Mouse (Mus musculus) thymus, postnatal 36 days (tissue): Measurements from ENCODE around the gene Nradd.

Source experiments
- DNase-seq, 2 experiments: peaks; one replicate each; pipeline ENCODE4 v3.0.0; 2022; ENCODE audit warnings: mixed read lengths in 2 of 2

Gene Nradd

DNA sequence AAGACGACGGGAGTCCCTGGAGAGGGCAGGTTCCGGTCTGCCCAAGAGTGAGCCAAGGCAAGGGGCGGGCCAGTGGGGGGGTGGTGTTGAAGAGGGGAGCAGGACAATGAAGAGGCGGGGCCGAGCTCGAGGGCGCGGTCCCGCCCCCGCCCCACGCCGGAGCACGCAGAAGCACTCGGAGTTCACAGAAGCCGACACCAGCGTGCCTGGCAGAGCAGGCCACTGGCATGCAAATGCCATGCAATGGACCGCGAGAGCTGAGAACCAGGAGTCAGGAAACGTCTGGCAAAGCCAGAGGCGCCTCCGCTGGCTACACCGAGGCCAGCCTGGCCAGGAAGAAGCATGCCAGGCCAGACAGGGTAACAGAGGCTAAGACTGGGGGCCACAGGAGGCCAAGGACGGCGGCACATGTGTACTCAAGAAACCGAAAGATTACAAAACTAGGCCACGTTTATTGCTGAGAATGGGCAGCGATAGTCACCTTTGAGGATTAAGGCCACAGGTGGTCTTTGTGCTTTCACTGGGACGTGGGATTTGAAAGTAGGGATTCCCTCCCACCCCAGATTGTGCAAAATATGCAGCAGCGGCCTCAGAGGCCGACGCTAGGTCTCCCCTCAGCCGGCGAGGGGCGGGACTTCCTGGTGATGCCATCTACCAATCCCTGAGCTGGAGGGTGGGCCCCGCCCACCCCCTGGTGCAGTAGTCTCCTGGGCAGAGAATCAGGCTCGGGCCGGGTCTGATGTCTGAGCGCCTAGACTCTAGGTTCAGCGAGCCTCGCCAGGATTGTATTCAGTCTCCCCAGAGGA is at the start of gene Nradd:
Gene Nradd (minus strand): TSS at position 92 of the 806 bp plus-strand sequence.
- peak in 1 of 2 experiments; percentile 38 for DNase-seq

DNA sequence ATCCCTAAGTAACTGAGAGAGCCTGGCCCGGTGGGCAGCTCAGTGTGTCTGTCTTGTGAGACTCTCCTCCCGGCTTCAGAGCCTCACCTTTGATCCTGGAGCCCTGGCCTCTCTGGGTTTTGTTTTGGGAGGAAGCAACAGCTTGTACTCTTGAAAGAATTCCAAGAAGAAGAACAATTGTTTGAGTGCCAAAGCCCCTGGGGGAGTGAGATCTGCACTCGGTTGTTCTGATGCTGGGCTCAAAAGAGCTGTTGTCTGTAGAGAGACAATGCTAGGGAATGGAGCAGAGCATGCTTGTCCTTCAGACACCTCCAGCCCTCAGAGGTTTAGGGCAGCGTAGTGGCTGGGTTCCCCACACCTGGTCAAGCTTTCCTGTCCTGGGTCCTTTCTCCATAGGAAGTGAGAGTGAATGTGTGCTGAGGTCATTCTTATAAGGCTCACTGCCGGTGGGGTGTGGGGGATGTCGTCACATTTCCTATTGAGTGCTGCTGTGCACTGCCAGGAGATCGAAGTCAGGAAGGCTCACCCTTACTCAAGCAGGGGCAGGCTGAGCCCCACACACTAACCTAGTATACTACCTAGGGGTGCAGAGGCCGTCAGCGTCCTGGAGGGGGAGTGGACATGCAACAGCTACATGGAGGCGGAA is 49.0 kb upstream of the Nradd start:
- DNase-seq = no peak

GRCm38 (mm10) chr9:110672462-110673106 is 48.3 kb upstream of the Nradd start:
- peak; percentile 38 to 40 for DNase-seq

DNA sequence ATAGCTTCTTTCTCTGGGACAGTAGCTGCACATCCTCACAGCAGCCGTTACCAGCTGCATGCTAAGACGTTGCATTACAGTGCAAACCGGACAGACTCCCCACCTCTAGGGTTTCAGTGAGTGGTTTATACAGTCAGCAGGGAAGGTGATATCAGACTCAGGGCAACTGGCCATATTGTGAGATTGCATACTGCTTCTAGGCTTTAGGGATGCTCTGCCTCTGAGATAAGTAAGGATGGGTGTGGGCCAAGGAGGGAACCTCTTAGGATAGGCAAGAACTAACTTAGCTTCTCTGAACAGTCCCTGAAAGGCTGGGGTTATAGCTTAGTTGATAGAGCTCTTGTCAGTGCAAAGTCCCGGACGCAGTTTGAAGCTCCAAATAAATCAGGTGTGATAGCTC is 45.5 kb upstream of the Nradd start:
- no peak for DNase-seq

GRCm38 (mm10) chr9:110668601-110669293 is 44.5 kb upstream of the Nradd start:
- DNase-seq = no peak

DNA sequence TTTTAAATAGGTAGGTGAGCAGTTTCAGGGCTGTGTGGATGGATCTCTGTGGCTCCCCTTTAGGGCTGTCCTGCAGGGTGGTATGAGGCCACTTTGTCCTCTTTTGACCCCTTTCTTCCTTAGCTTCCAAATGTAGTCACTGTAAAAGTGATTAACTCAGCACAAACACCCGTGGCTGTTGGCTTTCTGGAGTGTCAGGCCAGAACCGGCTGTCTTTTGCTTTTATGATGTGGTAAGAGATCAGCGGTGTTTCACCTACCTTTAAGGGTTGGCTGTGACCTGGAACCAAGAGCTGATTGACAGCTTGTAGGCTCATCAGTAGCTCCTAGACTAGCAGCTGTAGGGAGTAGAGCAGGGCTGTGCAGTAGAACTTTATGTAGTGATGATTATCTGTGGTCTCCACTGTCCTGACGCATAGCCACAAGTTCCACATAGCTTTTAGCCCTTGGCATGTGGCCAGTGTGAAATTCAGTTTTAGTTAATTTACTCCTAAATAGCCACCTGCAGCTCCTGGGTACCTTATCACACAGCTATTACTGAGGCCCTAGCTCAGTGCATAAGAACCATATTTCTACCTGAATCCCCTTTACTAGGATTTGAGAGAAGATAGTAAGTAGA is 43.1 kb upstream of the Nradd start:
- no peak for DNase-seq

DNA sequence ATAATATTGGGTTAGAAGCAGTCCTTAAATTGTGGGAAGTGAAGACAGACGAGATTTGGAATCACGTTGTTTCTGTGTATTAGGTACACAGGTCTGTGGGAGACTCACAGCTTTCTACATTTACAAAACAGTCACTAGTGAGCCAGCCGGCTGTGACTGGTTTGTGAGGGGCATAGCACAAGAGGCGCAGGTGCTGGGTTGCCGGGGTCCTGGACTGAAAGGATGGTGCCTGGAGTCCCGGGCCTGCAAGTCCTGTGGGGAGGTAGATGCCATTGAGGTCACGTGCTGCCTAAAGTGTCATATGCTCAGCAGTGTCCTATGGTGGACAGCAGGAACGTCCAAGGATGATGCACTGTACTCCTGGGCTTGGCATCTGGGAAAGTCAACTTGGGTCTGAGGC is 42.1 kb upstream of the Nradd start:
- DNase-seq = no peak

DNA sequence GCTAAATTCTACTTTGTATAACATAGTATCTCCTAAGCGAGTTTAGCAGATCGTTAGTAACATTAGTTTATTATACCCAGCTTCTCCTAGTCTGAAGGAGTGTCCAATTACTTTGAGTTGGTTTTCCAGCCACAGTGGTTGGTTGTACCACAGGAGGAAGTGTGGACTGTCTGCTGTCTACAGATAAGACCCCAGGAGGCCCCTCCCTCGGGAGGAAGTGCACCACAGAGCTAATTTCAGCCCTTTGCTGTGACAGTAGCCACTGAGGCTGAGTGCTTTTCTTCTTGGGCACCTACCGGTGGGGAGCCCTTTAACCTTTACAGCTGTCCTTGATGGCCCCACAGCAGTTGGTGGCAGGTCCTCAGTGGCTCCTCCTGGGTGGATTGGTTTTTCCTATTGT is 41.7 kb upstream of the Nradd start:
- no peak for DNase-seq

- DNase-seq = no peak
Observed at GRCm38 (mm10) chr9:110662844-110663243, 38.6 kb upstream of the Nradd start.

DNA sequence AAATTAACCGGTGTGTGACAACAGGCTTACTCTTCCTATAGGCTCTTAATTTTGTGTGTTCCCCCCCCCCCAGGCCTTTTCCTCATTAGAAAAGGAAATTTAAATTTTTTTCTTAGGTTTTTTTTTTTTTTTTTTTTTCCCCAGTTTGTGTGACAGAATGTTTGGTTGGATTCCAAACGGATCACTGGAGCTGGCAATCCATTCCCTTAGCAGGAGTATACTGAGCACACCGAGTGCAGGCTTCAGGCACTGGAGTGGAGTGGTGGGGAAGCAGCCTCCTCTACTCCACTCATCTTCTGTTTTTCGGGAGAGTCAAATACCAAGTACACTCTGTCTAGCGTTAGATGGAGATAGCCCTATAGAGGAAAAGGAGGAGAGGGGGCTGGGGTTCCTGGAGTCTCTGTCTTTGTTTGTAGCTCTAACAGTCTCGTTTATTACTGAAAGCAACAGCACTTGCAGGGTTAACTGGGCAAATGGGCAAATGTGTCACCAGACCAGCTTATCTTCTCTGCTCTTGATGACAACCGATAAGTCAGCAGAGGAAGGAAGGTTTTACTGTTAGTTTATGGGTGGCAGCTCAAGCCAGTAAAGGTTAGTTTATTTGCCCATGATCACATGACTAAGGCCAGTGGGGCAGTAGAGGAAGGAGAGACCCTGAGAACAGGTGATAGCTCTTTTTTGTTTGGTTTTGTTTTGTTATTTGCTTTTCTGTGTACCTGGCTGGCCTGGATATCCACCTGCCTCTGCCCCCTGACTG is 36.8 kb upstream of the Nradd start:
- DNase-seq = no peak

- DNase-seq = no peak
Observed at GRCm38 (mm10) chr9:110660208-110660607, 36.0 kb upstream of the Nradd start.

GRCm38 (mm10) chr9:110659521-110659920 is 35.3 kb upstream of the Nradd start:
- DNase-seq = no peak

DNA sequence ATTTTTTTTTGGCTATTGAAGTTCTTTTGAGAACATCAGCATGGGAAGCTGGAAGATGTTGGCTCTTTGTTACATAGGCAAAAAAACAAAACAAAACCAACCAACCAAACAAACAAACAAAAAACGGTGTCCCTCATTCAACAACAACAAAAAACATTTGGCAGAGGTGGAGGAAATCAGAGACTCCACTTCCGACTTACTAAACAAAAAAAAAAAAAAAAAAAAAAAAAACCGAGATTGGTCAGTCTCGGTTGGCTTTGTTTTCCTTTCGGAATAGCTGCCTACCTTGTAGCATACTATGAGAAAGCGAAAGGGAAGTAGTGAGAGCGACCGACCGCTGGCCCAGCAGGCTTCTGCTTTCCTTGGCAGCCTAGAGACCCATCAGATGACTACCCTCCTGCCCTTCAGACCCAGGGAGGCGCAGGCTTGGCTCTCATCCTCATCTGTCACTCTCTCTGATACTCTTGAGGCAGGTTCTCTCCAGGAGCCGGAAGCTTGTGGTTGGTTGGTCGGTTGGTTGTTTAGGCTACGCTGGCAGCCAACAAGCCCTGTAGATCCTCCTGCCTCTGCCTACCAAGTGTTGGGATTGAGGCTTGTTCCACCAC is 33.3 kb upstream of the Nradd start:
- no peak for DNase-seq

- peak; percentile 93 to 95 for DNase-seq
Observed at GRCm38 (mm10) chr9:110656249-110657221, 32.3 kb upstream of the Nradd start, which contains the start of gene Ccdc12. TSS of gene Ccdc12 (plus strand) at chr9:110656503.

DNA sequence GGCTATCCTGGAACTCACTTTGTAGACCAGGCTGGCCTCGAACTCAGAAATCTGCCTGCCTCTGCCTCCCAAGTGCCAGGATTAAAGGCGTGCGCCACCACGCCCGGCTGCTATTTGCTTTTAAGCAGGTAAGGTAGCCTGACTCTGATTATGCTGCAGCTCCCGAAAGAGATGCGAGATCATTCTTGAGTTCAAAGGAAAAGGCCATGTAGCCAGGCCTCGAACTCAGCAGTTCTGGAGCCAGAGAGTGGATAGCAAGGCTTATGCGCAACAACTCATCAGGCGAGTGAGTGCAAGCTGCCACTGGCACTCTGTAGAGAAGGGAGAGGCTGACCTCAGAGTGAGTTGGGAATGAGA is 31.4 kb upstream of the Nradd start:
- no peak for DNase-seq

DNA sequence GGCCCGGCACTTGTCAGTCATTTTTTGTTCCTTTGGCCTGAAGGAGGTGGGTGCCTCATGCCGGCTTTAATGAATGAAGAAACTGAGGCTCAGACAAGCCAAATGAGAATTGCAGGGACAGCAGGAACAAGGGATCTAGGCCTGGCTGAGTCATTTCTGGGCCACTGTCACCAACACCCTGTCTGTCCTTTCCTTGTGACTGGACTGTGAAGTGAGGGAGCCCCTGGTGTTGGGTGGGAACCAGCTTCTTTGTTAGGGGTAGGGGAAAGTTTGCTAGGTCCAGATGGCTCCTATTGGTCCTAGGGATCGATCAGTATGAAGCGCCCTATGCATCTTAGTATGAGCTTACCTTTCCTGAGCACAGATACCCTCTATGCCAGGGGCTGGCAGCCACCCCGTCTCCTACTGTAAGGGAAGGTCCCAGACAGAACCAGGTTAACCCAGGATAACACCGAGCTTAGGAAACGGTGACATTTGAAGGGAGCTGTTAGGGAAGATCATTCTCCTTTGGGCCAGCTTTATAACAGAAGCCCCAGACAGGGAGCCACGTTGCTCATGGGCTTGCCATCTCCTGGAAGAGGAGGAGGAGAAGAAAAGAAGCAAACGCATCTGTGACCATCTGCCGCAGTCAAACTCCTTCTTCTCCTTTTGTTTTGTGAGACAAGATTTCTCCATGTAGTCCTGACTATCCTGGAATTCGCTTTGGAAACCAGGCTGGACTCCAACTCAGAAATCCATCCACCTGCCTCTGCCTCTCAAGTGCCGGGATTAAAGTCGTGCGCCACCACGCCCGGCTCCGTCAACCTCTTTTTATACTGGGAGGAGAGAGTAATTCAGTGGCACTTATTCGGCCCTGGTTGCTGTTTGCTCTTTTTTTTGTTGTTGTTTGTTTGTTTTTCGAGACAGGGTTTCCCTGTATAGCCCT is 30.7 kb upstream of the Nradd start:
- DNase-seq = no peak

GRCm38 (mm10) chr9:110653655-110654461 is 29.6 kb upstream of the Nradd start, which contains the start of gene Nbeal2:
TSS of gene Nbeal2 (minus strand) at chr9:110654161.
- DNase-seq = peak; percentile 83 to 88
